Mouse (Mus musculus) testis, postnatal 14 days (tissue): ENCODE results near the gene Sf1.

ENCODE experiments used
- DNase-seq: peaks from one replicate; pipeline ENCODE4 v3.0.0; 2021; ENCODE audit warnings: low spot score

Sf1 gene

DNA sequence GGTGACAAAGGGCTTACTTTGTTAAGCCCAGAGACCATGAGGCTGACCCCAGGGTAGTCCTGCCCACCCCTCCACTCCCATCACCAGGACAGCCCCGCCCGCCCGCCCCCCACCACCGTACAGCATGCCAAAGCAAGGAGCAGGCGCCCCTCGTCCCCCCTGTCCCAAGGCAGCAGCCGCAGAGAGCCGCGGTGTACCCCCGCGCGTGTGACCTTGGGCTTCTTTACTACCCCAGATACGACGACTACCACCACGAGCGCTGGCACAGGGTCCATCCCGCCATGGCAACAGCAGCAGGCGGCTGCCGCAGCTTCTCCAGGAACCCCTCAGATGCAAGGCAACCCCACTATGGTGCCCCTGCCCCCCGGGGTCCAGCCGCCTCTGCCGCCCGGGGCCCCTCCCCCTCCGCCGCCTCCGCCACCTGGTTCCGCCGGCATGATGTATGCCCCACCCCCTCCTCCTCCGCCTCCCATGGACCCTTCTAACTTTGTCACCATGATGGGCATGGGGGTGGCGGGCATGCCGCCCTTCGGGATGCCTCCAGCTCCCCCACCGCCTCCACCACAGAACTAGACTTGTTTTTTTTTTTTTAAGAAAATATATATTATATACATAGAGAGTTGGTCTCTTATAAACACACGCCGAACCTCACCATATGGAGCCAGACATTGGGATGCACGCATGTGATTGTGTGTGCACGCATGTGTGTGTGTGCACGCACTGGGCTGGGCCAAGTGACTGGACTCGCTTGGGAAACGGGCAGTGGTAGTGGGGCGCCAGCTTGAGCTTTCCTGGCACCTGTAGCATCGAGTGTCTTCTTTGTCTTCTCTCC, 12.1 kb downstream of the Sf1 start:
- no peak for DNase-seq

DNA sequence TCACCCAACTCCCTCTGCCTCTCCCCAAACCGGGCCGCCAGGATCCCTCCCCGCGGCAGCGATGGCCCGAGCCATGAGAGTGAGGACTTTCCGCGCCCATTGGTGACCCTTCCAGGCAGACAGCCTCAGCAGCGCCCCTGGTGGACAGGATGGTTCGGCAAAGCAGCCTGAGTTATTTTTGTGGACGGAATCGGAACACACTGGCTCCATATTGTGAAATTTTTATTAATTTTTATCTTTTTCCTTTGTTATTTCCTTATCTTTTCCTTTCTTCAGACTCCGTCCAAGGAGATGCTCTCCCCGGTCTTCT, 12.7 kb downstream of the Sf1 start:
- no peak for DNase-seq

GRCm38 (mm10) chr19:6376643-6377042, 13.2 kb downstream of the Sf1 start:
- peak; percentile 70 for DNase-seq

DNA sequence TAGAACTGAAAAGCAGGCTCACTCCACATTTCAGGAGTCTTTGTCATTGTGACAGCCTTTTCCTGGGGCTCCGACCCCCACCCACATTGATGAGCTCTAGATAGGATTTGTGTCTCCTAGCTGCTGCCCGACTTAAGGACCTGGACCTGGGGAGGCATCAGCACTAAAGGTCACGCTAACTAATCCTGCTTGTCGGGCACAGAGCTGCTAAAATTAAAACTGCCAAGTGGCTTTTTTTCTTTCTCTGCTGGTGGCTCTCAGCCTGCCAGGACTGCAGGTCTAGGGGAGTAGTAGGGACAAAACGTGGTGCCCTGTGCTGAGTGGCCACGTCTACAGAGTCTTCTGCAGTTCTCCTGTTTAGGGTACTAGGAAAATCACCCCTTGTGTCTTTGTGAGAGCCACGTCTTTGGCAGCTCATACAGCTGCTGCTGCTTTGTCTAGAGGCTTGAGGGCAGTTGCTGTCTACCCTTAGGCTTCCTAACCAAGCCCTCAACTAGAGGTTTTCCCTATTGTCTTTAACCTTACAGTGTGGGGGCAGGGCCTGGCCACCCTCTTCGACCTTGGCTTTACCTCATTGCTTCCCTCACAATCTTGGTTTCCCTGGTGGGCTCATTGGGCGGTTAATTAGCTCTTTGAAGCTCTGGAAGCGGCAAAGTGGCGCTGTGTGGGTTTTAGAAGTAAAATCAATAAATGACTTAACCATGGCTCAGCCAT, 14.0 kb downstream of the Sf1 start:
- DNase-seq: no peak

DNA sequence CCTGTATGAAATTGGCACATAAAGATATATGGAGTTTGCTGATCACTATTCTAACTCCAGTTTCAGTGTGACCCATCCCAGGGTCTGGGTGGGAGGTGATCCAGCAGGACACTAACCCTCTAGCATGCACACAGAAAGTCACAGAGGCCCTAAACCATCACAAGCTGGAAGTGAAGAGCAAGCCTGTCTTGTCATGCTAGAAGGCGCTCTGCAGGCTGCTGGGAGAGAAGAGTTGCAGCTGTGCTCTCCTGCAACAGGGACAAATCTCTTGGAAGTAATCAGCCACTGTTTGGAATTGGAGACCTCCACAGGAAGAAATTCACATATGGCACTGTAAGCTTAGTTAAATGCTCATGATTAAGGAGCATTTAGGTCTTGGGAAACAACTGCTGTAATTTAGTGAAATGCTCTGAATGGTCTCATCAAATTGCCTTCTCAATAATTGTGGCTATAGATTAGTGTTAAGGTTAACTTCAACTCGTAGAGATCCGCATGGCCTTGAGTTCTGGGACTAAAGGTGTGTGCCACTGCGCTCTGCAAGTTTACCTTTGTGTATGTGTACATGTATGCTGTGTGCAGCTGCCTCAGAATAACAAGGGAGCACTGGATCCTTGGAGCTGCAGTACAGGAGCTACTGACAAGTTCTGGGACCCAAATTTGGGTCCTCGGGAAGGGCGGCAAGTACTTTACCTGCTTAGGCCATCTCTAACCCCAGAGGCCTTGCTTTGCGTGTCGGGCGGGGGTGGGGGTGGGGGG, 17.1 kb downstream of the Sf1 start:
- no peak for DNase-seq

- DNase-seq: no peak
These were observed 17.7 kb downstream of the Sf1 start for GRCm38 (mm10) chr19:6381238-6381637.

- no peak for DNase-seq
These were observed 18.9 kb downstream of the Sf1 start for GRCm38 (mm10) chr19:6382323-6382924.

GRCm38 (mm10) chr19:6383470-6383869, 20.0 kb downstream of the Sf1 start:
- no peak for DNase-seq

GRCm38 (mm10) chr19:6384128-6384527, 20.6 kb downstream of the Sf1 start, which contains the start of gene Pygm:
Pygm (plus strand) TSS chr19:6384399.
- DNase-seq: peak; percentile 64

DNA sequence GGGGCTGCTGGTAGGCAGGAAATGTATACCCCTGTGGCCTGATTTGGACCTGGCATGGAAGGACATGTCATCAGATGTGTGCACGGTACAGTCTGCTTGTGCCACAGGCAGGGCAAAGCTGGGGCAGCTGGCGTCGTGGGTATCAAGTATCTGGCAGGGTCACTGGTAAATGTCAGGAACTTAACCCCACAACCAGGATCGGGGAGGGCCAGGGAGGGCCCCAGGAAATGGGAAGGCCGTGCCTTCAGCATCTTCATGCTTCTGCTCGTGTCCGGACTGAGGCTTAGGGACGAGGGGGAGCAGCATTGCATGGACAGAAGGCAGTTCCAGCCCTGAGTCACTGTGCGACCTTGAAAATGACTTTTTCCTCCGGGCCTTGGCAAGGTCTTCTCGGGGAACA, 21.5 kb downstream of the Sf1 start:
- no peak for DNase-seq

DNA sequence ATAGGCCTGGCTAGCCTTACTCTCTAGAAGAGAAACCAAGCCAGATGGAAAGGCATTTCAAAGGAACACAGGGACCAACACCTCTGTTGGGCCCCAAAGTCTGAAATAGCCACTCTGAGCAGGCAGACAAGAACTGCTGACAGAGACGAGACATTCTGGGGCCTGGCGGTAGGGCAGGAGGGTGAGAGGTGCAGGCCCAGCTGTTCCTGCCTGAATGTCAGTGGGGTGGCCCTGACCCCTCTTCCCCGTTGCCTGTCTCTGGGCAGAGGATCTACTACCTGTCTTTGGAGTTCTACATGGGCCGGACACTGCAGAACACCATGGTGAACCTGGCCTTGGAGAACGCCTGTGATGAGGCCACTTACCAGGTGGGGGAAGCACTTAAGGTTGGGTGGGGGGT, 21.9 kb downstream of the Sf1 start:
- no peak for DNase-seq

GRCm38 (mm10) chr19:6385821-6386220, 22.3 kb downstream of the Sf1 start:
- no peak for DNase-seq

DNA sequence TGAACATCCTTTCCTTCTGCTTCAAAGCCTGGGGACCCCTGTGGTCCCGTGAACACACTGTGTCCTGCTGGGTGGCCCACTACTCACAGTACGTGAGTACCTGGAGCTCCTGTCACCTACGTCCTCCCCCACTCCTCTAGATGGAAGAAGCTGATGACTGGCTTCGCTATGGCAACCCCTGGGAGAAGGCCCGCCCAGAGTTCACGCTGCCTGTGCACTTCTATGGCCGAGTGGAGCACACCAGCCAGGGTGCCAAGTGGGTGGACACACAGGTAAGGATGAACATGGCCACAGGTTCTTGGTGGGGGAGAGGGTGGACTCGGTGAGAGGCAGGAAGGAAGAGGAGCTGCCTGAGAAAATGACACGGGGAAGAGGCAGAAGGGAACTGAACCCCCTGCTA, 22.7 kb downstream of the Sf1 start:
- DNase-seq: no peak

- DNase-seq: no peak
These were observed 24.5 kb downstream of the Sf1 start for GRCm38 (mm10) chr19:6388006-6388405.

DNA sequence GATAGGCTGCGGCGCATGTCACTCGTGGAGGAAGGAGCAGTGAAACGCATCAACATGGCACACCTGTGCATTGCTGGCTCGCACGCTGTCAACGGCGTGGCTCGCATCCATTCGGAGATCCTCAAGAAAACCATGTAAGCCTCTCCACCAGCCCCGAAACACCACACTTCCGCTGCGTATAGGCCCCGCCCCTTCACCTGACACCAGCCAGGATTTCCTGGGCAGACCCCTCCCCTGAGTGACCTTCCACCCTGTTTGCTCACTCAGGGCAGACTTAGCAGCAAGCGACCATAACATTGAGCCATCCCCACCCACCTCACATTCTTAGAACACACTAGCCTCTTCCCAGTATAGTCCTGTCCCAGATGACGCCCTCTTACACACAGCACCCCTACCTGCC, 26.3 kb downstream of the Sf1 start:
- DNase-seq: no peak

DNA sequence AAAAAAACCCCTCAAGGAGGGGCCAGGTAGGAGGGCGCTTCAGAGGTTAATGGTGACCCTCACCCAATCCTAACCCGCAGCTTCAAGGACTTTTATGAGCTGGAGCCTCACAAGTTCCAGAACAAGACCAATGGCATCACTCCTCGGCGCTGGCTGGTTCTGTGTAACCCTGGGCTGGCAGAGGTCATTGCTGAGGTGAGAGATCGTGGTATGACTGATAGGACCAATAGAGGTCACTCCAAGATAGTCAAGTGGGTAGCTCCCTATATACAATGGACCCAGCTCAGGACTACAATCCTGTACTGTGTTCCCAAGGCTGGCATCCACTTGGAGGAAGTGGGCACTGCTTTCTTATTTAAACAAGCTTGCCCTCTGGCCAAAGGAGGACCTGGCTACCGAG, 26.8 kb downstream of the Sf1 start:
- DNase-seq: no peak

DNA sequence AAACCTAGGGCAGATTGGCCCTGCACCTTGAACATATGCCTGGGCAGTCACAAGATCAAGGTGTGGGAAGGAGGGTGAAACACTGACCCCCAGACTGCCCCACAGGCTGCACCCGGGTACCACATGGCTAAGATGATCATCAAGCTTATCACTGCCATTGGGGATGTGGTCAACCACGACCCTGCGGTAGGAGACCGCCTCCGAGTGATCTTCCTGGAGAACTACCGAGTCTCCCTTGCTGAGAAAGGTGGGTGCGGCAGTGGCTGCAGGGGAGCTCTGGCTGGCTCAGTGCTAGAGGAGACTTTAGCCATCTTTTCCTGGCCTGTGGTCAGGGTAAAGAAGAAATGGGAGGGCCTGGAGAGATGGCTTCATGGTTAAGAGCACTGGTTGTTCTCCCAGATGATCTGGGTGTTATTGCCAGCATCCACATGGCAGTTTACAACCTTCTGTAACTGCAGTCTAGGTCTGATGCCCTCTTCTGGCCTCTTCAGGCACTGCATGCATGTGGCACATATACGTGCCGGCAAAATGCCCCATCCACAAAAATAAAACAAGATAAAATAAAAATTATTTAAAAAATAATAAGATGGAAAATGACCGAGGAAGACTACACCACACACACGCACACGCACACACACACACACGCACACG, 29.4 kb downstream of the Sf1 start:
- no peak for DNase-seq

DNA sequence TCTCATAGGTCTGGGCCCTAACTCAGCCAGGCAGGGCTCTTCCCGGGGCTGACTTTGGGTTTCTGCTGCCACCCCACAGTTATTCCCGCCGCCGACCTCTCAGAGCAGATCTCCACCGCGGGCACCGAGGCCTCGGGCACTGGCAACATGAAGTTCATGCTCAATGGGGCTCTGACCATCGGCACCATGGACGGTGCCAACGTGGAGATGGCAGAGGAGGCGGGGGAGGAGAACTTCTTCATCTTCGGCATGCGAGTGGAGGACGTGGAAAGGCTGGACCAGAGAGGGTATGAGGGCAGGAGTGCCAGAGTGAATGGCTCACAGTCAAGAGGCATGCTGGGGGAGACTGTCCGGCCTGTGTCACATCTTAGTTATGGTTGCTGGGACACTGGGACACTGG, 30.1 kb downstream of the Sf1 start:
- no peak for DNase-seq

DNA sequence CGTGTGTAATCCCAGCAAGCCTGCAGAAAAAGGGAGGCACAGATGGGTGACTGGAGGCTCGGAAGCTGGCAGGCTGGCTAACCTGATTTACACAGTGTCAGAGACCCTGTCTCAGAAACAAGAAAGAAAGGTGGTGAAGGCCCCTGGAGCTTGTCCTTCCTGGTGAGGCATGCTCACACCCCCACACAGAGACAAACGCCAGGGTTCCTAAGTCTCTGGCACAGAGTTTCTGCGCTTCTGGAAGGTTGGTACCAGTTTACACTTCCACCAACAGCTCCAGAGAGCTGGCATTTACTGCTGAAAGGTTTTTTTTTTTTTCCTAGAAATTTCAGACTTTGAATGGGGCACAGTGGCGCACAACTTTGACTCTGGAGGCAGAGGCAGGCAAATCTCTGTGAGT, 32.7 kb downstream of the Sf1 start:
- DNase-seq: no peak

- no peak for DNase-seq
These were observed 34.2 kb downstream of the Sf1 start for GRCm38 (mm10) chr19:6397582-6398249.

- DNase-seq: peak; percentile 66
These were observed 35.2 kb downstream of the Sf1 start for GRCm38 (mm10) chr19:6398447-6399284.
